Mouse (Mus musculus) midbrain, embryonic 14.5 days (tissue): ENCODE measurements at regions not wholly inside any gene's neighbourhood (a gene's known extent, or its start where the extent isn't known, plus 50 kb on each side); places are given as distances from the start of the nearest gene placed in this dataset.

Experiments
- ATAC-seq: fragments of 200-750 bp; cut with Nextera tagmentation; 2 replicates; pipeline ENCODE4 v1.8.0; 2017; ENCODE audit warnings: moderate number of reproducible peaks, moderate library complexity; ENCODE audit not compliant: low FRiP score, low TSS enrichment
- DNase-seq: peaks from one replicate; pipeline ENCODE4 v3.0.0-alpha.2; 2015
- H3K27ac ChIP-seq: fragments of 300-500 bp; sonication (generic); replicated peaks from 2 replicates; pipeline ENCODE4 v1.5.1; 2014; ENCODE audit warnings: mild to moderate bottlenecking, low read depth, low read length, moderate library complexity
- H3K27me3 ChIP-seq: fragments of 300-500 bp; sonication (generic); 2 replicates; pipeline ENCODE4 v1.6.1; 2014; ENCODE audit warnings: low read length, control low read depth, mixed read lengths; ENCODE audit not compliant: control insufficient read depth, insufficient read depth
- H3K36me3 ChIP-seq: fragments of 300-500 bp; sonication (generic); 2 replicates; pipeline ENCODE4 v1.6.1; 2014; ENCODE audit warnings: low read length, control low read depth; ENCODE audit not compliant: control insufficient read depth, insufficient read depth
- H3K4me1 ChIP-seq: fragments of 300-500 bp; sonication (generic); 2 replicates; pipeline ENCODE4 v1.6.1; 2014; ENCODE audit warnings: mild to moderate bottlenecking, antibody characterized with exemption, low read length, control low read depth; ENCODE audit not compliant: control insufficient read depth, insufficient read depth
- H3K4me2 ChIP-seq: fragments of 300-500 bp; sonication (generic); 2 replicates; pipeline ENCODE4 v1.6.1; 2014; ENCODE audit warnings: mild to moderate bottlenecking, low read length, moderate library complexity
- H3K4me3 ChIP-seq: fragments of 300-500 bp; sonication (generic); replicated peaks from 2 replicates; pipeline ENCODE4 v1.5.1; 2014; ENCODE audit warnings: low read depth, low read length
- H3K9ac ChIP-seq: fragments of 300-500 bp; sonication (generic); replicated peaks from 2 replicates; pipeline ENCODE4 v1.6.1; 2014; ENCODE audit warnings: mild to moderate bottlenecking, low read length, moderate library complexity
- H3K9me3 ChIP-seq: fragments of 300-500 bp; sonication (generic); 2 replicates; pipeline ENCODE4 v1.6.1; 2016; ENCODE audit warnings: low read length, control low read depth, mixed read lengths; ENCODE audit not compliant: control insufficient read depth
- whole genome bisulfite sequencing: fragments of 180-500 bp; shearing (Covaris S2); extraction: QIAGEN DNeasy Blood & Tissue Kit; methylation state at CpG from one replicate; pipeline ENCODE4 v1.1.7; 2014; 5-methylcytosine and 5-hydroxymethylcytosine counted together

GRCm38 (mm10) chr1:169803428-169804138, 56.1 kb upstream of the Rgs4 start:
- no peaks in the 10 kb centered on the region for H3K4me1 ChIP-seq
- H3K27ac ChIP-seq: no peak overlapping the region
- H3K36me3 ChIP-seq: no peaks in the 10 kb centered on the region
- ATAC-seq (no peak), DNase-seq (no peak)
- no peaks in the 10 kb centered on the region for H3K27me3 ChIP-seq
- H3K9me3 ChIP-seq: no peaks in the 10 kb centered on the region
- H3K4me2 ChIP-seq: no peak overlapping the region
- H3K4me3 ChIP-seq: no peak overlapping the region
- no peak overlapping the region for H3K9ac ChIP-seq
- 84% methylated on average over 4 of the region's 4 CpGs for WGBS

GRCm38 (mm10) chr1:169802868-169803267, 55.4 kb upstream of the Rgs4 start:
- Histone ChIP-seq H3K4me3 (no peak overlapping the region), H3K4me1 (no peaks in the 10 kb centered on the region), H3K36me3 (no peaks in the 10 kb centered on the region), H3K4me2 (no peak overlapping the region), H3K9me3 (no peaks in the 10 kb centered on the region), H3K27me3 (no peaks in the 10 kb centered on the region), H3K9ac (no peak overlapping the region), H3K27ac (no peak overlapping the region)
- ATAC-seq (no peak), DNase-seq (no peak)
- WGBS: 96% methylated on average over 4 of the region's 4 CpGs

DNA sequence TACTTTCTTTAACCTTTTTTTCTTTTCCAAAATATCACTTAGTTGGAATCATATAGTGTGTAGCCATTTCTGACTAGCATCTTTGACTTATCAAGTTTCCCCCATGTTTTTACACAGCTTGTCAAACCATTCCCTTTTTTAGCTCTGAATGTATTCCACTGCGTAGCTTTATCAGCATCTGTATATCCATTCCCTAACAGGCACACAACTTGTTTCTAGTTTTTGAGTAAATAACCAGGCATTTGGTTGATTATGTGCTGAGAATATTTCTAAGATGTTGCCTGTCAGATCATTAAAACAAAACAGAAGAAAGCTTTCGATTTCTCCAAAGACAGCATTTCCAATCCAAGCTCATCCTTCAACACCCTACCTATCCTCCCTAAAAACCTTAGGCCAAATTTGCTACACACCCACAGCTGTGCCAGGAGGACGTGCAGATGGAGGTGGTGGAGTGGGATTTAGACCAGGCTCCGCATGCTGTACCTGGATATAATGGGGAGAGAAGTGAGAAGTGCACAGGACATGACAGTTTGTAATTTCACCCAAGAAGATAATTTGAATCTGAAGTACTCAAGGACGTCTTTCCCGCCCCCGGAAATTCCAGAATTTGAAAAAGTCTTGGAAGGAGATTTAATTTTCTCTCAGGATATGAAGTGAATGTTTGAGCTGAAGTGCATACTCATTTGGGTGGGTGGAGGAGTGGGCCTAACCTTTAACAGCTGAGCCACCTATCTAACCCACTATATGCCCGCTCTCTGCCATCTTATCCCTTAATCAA, 54.8 kb upstream of the Rgs4 start:
- WGBS: 89% methylated on average over 8 of the region's 8 CpGs
- ATAC-seq: no peak

More for the DNA sequence above, 54.8 kb upstream of the Rgs4 start:
- Histone ChIP-seq H3K4me3 (no peak overlapping the region), H3K27ac (no peak overlapping the region), H3K9ac (no peak overlapping the region), H3K9me3 (no peaks in the 10 kb centered on the region), H3K4me1 (no peaks in the 10 kb centered on the region), H3K27me3 (no peaks in the 10 kb centered on the region), H3K36me3 (no peaks in the 10 kb centered on the region), H3K4me2 (no peak overlapping the region)
- DNase-seq: no peak
